Mouse (Mus musculus) layer of hippocampus, adult 6 months (tissue): ENCODE data around the gene Vmn1r13. TPM values are rescaled to one million over a fixed set of nuclear protein-coding genes. Genes with fewer than 3 reads are reported as not detected.

Experiments used
- long read RNA-seq, 2 experiments: library from polyadenylated mRNA; unstranded; transcript quantifications; one replicate each; pipeline ENCODE4 v2.0.0; 2019 to 2020
- polyA plus RNA-seq: library from polyadenylated mRNA; unstranded; fragments of <200 nt; fragmentation: Nextera tagmentation; gene quantifications from 2 replicates; pipeline ENCODE4 v1.2.3, GENCODE M21; 2021

Gene Vmn1r13
- polyA plus RNA-seq, result not detected in 2 replicates
- long read RNA-seq, experiment 1, result 0 reads
- long read RNA-seq, experiment 2, result 0 reads

DNA sequence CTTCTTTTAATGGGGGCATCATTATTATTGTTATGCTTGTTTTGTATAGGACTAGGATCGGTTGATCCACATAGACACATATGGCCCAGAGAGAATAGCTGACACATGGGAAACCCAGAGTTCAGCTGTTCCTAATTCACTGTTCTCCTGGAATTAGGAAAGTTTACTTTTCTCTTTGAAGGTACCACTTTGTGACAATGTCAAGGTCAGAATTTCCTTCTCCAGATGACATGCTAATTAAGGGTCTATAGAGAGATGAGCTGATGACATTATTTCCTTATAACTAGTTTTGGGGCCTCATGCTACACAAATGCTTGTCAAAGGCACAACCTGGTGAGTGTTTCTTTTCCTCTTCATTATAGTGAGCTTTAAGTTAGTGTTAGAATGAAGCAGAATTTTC lies at the start of gene Vmn1r13:
Gene Vmn1r13, plus strand, starts transcription at position 301 of the 400 bp plus-strand sequence.

GRCm38 (mm10) chr6:57156619-57157018 lies 46.5 kb upstream of the Vmn1r13 start, which contains the start of gene Vmn1r12:
Vmn1r12 (plus strand) TSS chr6:57156919.

GRCm38 (mm10) chr6:57231386-57231785 lies 28.3 kb downstream of the Vmn1r13 start, which contains the start of gene Vmn1r14:
Vmn1r14 (plus strand) TSS chr6:57231686.

DNA sequence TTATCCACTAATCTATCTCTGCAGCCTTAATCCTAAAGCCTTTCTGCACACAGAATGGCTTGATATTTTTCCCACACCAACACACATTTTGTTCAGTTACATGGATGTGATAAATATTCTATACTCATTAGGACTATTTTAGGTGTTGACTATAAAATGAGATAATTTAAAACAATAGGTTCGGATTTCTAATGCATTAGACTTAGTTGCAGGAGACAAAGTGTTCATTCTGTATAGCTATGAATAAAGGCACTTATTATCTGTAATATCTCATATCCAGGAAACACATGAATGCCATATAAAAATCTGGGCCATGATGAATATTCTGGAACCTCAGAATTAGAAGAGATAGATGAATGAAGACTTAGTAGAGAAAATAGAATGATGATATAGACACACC lies 54.6 kb downstream of the Vmn1r13 start, which contains the start of gene Vmn1r15:
Gene Vmn1r15, plus strand, starts transcription at position 301 of the 400 bp plus-strand sequence.

Other genes with a start within 250 kb of the Vmn1r13 start
- not detected in 2 replicates for gene Vmn1r5, start 233.0 kb upstream of the Vmn1r13 start, polyA plus RNA-seq
- gene Vmn1r6, start 206.0 kb upstream of the Vmn1r13 start, polyA plus RNA-seq, result not detected in 2 replicates
- not detected in 2 replicates for gene Vmn1r7, start 178.0 kb upstream of the Vmn1r13 start, polyA plus RNA-seq
- gene Vmn1r8, start 171.0 kb upstream of the Vmn1r13 start, polyA plus RNA-seq, result not detected in 2 replicates
- not detected in 2 replicates for gene Vmn1r9, start 136.5 kb upstream of the Vmn1r13 start, polyA plus RNA-seq
- not detected in 2 replicates for gene Vmn1r10, start 93.8 kb upstream of the Vmn1r13 start, polyA plus RNA-seq
- not detected in 2 replicates for gene Vmn1r11, start 69.8 kb upstream of the Vmn1r13 start, polyA plus RNA-seq
- gene Vmn1r12, start 46.4 kb upstream of the Vmn1r13 start, polyA plus RNA-seq, result not detected in 2 replicates
- not detected in 2 replicates for gene Vmn1r14, start 28.4 kb downstream of the Vmn1r13 start, polyA plus RNA-seq
- gene Vmn1r15, start 54.7 kb downstream of the Vmn1r13 start, polyA plus RNA-seq, result not detected in 2 replicates
- gene Vmn1r16, start 126.2 kb downstream of the Vmn1r13 start, polyA plus RNA-seq, result not detected in 2 replicates
- not detected in 2 replicates for gene Vmn1r17, start 160.4 kb downstream of the Vmn1r13 start, polyA plus RNA-seq
- not detected in 2 replicates for gene Vmn1r18, start 192.5 kb downstream of the Vmn1r13 start, polyA plus RNA-seq
- gene Vmn1r19, start 200.5 kb downstream of the Vmn1r13 start, polyA plus RNA-seq, result not detected in 2 replicates
- gene Vmn1r20, start 225.6 kb downstream of the Vmn1r13 start, polyA plus RNA-seq, result not detected in 2 replicates